Mouse (Mus musculus) neural tube, embryonic 13.5 days (tissue): ENCODE results near the gene Exoc6. TPM values are rescaled to one million over a fixed set of nuclear protein-coding genes. Genes with fewer than 3 reads are reported as not detected.
"Not testable (repeated sequence)": the region's sequence is repeated elsewhere in the genome, so short reads cannot be mapped to it uniquely, and the experiment has no call there.

ENCODE experiments used
- ATAC-seq: fragments of 200-750 bp; cut with Nextera tagmentation; 2 replicates; pipeline ENCODE4 v1.8.0; 2017; ENCODE audit warnings: low read depth, mild to moderate bottlenecking, moderate TSS enrichment, moderate library complexity
- H3K27ac ChIP-seq: fragments of 300-500 bp; sonication (generic); replicated peaks from 2 replicates; pipeline ENCODE4 v1.5.1; 2015; ENCODE audit warnings: moderate library complexity, mild to moderate bottlenecking, inconsistent platforms
- H3K27me3 ChIP-seq: fragments of 300-500 bp; sonication (generic); 2 replicates; pipeline ENCODE4 v1.6.1; 2015; ENCODE audit warnings: mild to moderate bottlenecking, inconsistent platforms
- H3K36me3 ChIP-seq: fragments of 300-500 bp; sonication (generic); 2 replicates; pipeline ENCODE4 v1.6.1; 2015; ENCODE audit warnings: mild to moderate bottlenecking, inconsistent platforms
- H3K4me1 ChIP-seq: fragments of 300-500 bp; sonication (generic); replicated peaks from 2 replicates; pipeline ENCODE4 v1.6.1; 2015; ENCODE audit warnings: inconsistent platforms
- H3K4me2 ChIP-seq: fragments of 300-500 bp; sonication (generic); 2 replicates; pipeline ENCODE4 v1.6.1; 2015; ENCODE audit warnings: inconsistent platforms, mild to moderate bottlenecking, moderate library complexity
- H3K4me3 ChIP-seq: fragments of 300-500 bp; sonication (generic); 2 replicates; pipeline ENCODE4 v1.5.1; 2015; ENCODE audit warnings: mild to moderate bottlenecking, inconsistent platforms
- H3K9ac ChIP-seq: fragments of 300-500 bp; sonication (generic); 2 replicates; pipeline ENCODE4 v1.6.1; 2015; ENCODE audit warnings: moderate library complexity, mild to moderate bottlenecking, inconsistent platforms
- H3K9me3 ChIP-seq: fragments of 300-500 bp; sonication (generic); 2 replicates; pipeline ENCODE4 v1.6.1; 2016; ENCODE audit warnings: inconsistent platforms
- WGBS: fragments of 180-500 bp; shearing (Covaris S2); methylation state at CpG from one replicate; pipeline ENCODE4 v1.1.7; 2015; 5-methylcytosine and 5-hydroxymethylcytosine counted together
- polyA plus RNA-seq: library from polyadenylated mRNA; unstranded; fragments of >200 nt; fragmentation: Nextera tagmentation; extraction: Ambion mirVana; gene quantifications from 2 replicates; pipeline ENCODE4 v1.2.1, GENCODE M21; 2015

Gene Exoc6
- polyA plus RNA-seq, 1 experiment from 2014 or later, result 14.7 TPM

GRCm38 (mm10) chr19:37544476-37544875 is 5.7 kb upstream of the Exoc6 start:
- no peak overlapping the region for H3K4me3 ChIP-seq
- WGBS, result 94% methylated on average over 9 of the region's 9 CpGs
- H3K4me1 ChIP-seq, result no peaks in the 10 kb centered on the region
- peaks cover 23% of the 10 kb centered on the region for H3K27me3 ChIP-seq
- no peak overlapping the region for H3K4me2 ChIP-seq
- no peaks in the 10 kb centered on the region for H3K36me3 ChIP-seq
- H3K9ac ChIP-seq, result no peak overlapping the region
- ATAC-seq, result no peak
- no peaks in the 10 kb centered on the region for H3K9me3 ChIP-seq
- no peak overlapping the region for H3K27ac ChIP-seq

- Histone ChIP-seq H3K9me3 (no peaks in the 10 kb centered on the region), H3K9ac (no peak overlapping the region), H3K27ac (no peak overlapping the region), H3K4me1 (no peaks in the 10 kb centered on the region), H3K36me3 (no peaks in the 10 kb centered on the region), H3K4me3 (no peak overlapping the region), H3K27me3 (peaks cover 26% of the 10 kb centered on the region), H3K4me2 (no peak overlapping the region)
- ATAC-seq, result no peak
- 66% methylated on average over 3 of the region's 3 CpGs for WGBS
These were observed 5.0 kb upstream of the Exoc6 start for GRCm38 (mm10) chr19:37545231-37545630.

GRCm38 (mm10) chr19:37545725-37546124 is 4.5 kb upstream of the Exoc6 start:
- no peaks in the 10 kb centered on the region for H3K36me3 ChIP-seq
- no peak overlapping the region for H3K4me2 ChIP-seq
- no peak for ATAC-seq
- peaks cover 26% of the 10 kb centered on the region for H3K27me3 ChIP-seq
- no peak overlapping the region for H3K4me3 ChIP-seq
- H3K9ac ChIP-seq, result no peak overlapping the region
- H3K4me1 ChIP-seq, result 0 out of 2 replicates have a peak, but pooled peaks cover under 1% of the 10 kb centered on the region
- H3K9me3 ChIP-seq, result no peaks in the 10 kb centered on the region
- 89% methylated on average over 6 of the region's 6 CpGs for WGBS
- no peak overlapping the region for H3K27ac ChIP-seq

DNA sequence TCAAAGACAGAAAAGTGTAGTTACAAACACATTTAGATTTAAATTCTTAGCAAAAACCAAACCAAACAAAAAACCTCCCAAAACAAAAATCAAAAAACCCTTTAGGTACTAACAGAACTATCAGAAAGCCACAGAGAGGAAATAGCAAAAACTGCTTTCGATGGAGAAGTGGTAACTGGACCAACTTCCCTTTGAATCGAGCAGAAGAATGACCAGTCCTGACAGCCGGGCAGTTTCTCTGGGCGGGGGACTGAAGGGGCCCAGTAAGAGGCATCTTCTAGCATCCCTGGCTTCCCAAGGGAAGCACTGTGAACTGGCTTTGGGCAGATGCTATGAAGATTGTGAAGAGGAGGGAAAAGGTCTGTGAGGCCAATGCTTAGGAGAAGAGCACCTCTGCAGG is 3.4 kb upstream of the Exoc6 start:
- Histone ChIP-seq H3K4me2 (no peak overlapping the region), H3K9ac (no peak overlapping the region), H3K27me3 (peaks cover 28% of the 10 kb centered on the region), H3K27ac (no peak overlapping the region), H3K4me1 (0 out of 2 replicates have a peak, but pooled peaks cover 7% of the 10 kb centered on the region), H3K4me3 (no peak overlapping the region), H3K9me3 (no peaks in the 10 kb centered on the region), H3K36me3 (no peaks in the 10 kb centered on the region)
- no peak for ATAC-seq
- WGBS, result 85% methylated on average over 4 of the region's 4 CpGs

DNA sequence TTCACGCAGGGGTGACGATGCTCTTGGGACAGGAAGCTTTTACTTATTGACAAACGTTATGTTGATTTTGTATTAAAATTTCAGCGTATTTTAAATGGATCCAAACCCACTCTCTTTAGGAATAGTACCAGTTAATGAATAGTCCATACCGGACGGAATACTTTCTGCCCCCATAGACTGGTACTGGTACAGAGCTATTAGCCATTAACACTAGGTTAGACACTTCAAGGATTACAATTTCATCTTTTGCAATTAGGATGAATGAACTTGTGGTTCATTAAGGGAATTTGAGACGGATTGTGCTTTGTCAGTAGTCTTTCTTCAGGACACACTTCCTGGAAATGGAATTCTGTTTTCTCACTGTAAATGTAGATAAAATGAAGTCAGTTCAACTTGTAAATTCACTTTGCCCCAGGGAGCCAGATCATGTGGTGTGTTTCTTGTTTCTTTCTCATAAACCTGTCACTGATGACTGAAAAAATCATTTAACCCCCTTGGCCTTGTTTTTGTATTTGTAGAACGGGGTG is 885 bp downstream of the Exoc6 start:
- Histone ChIP-seq H3K4me1 (0 out of 2 replicates have a peak, but pooled peaks cover 7% of the 10 kb centered on the region), H3K4me2 (peak overlapping the region; percentile 95), H3K9me3 (no peaks in the 10 kb centered on the region), H3K27ac (peak overlapping the region; percentile 75; the same call in 1 of the 2 replicates), H3K36me3 (no peaks in the 10 kb centered on the region), H3K4me3 (peak overlapping the region; percentile 79), H3K27me3 (peaks cover 24% of the 10 kb centered on the region), H3K9ac (peak overlapping the region; percentile 80)
- WGBS, result 17% methylated on average over 8 of the region's 8 CpGs
- 0 out of 2 replicates have a peak, but pooled peaks have one; percentile 45 for ATAC-seq

- Histone ChIP-seq H3K27ac (no peak overlapping the region), H3K4me3 (no peak overlapping the region), H3K4me1 (0 out of 2 replicates have a peak, but pooled peaks cover 7% of the 10 kb centered on the region), H3K27me3 (peaks cover 15% of the 10 kb centered on the region), H3K36me3 (no peaks in the 10 kb centered on the region), H3K9me3 (no peaks in the 10 kb centered on the region), H3K9ac (no peak overlapping the region), H3K4me2 (no peak overlapping the region)
- ATAC-seq, result no peak
- WGBS, result 85% methylated on average over 11 of the region's 11 CpGs
These were observed 3.4 kb downstream of the Exoc6 start for GRCm38 (mm10) chr19:37553376-37554265.

DNA sequence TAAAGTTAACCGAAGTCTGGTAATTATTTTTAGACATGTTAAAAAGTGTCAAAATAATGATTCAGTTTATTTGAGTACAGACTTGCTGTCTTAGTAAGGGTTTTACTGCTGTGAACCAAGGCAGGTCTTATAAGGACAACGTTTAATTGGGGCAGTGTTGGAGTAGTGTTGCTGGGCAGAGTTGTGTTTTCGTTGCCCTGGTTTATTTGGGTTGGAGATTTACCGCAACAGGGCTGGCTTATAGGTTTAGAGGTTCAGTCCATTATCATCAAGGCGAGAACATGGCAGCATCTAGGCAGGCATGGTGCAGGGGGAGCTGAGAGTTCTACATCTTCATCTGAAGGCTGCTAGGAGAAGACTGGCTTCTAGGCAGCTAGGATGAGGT is 4.0 kb downstream of the Exoc6 start:
- H3K4me3 ChIP-seq, H3K4me2 ChIP-seq, H3K9ac ChIP-seq, H3K4me1 ChIP-seq, H3K36me3 ChIP-seq, H3K9me3 ChIP-seq, H3K27ac ChIP-seq, H3K27me3 ChIP-seq, ATAC-seq: not testable (repeated sequence)
- WGBS, result 87% methylated on average over 5 of the region's 5 CpGs

- Histone ChIP-seq H3K4me1 (peaks cover 10% of the 10 kb centered on the region; the same call in 1 of the 2 replicates), H3K27ac (no peak overlapping the region), H3K36me3 (no peaks in the 10 kb centered on the region), H3K9me3 (no peaks in the 10 kb centered on the region), H3K27me3 (peaks cover 4% of the 10 kb centered on the region; the same call in 1 of the 2 replicates), H3K4me2 (no peak overlapping the region), H3K9ac (no peak overlapping the region), H3K4me3 (no peak overlapping the region)
- WGBS, result 93% methylated on average over 6 of the region's 6 CpGs
- no peak for ATAC-seq
These were observed 5.8 kb downstream of the Exoc6 start for GRCm38 (mm10) chr19:37555863-37556566.

- no peaks in the 10 kb centered on the region for H3K9me3 ChIP-seq
- H3K4me1 ChIP-seq, result peaks cover 6% of the 10 kb centered on the region; the same call in 1 of the 2 replicates
- no peak overlapping the region for H3K27ac ChIP-seq
- H3K4me2 ChIP-seq, result no peak overlapping the region
- ATAC-seq, result no peak
- WGBS, result 56% methylated on average over 3 of the region's 3 CpGs
- H3K4me3 ChIP-seq, result no peak overlapping the region
- H3K9ac ChIP-seq, result no peak overlapping the region
- no peaks in the 10 kb centered on the region for H3K27me3 ChIP-seq
- no peaks in the 10 kb centered on the region for H3K36me3 ChIP-seq
These were observed 7.7 kb downstream of the Exoc6 start for GRCm38 (mm10) chr19:37557898-37558297.

DNA sequence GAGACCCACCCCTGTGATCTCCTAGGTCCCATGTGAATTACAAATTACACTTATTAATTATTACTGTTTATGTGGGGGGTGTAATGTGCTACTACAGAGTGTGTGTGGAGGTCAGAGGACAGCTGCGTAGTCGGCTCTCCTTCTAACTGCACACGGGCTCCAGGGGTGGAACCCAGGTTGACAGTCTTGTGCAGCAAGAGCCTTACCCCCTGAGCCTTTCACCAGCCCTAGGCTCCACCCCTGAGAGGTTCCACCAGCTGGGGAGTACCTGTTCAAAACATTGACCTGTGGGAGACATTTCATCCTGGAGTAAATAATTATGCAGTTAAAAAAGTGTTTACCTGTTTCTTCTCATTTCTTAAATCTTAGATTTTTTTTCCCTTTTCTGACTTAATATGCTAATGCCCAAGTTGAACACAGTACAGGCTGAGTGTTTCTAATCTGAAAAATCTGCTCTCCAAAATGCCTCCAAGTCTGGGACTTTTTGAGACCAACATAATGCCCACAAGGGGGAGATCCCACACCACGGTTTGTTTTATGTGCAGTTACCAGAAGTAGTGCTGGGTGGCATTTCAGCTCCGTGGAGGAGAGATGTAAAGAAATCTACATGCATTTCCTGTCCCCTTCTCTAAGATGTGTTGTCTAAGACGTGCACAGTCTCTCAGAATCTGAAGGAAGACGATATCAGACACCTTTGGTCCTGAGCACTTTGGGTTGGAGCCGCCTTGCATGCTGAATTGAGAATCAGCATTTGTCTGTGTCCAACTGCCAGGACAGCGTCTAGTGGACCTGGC is 9.3 kb downstream of the Exoc6 start:
- H3K4me1 ChIP-seq, result peaks cover 6% of the 10 kb centered on the region; the same call in 1 of the 2 replicates
- H3K9me3 ChIP-seq, result no peaks in the 10 kb centered on the region
- no peak overlapping the region for H3K4me3 ChIP-seq
- H3K27me3 ChIP-seq, result no peaks in the 10 kb centered on the region
- H3K9ac ChIP-seq, result no peak overlapping the region
- no peak overlapping the region for H3K4me2 ChIP-seq
- H3K27ac ChIP-seq, result no peak overlapping the region
- WGBS, result 42% methylated on average over 9 of the region's 9 CpGs
- no peak for ATAC-seq
- no peaks in the 10 kb centered on the region for H3K36me3 ChIP-seq

GRCm38 (mm10) chr19:37560080-37560427 is 9.8 kb downstream of the Exoc6 start:
- no peak overlapping the region for H3K4me2 ChIP-seq

More at GRCm38 (mm10) chr19:37560080-37560427, 9.8 kb downstream of the Exoc6 start:
- H3K27ac ChIP-seq, result no peak overlapping the region
- no peaks in the 10 kb centered on the region for H3K9me3 ChIP-seq
- H3K9ac ChIP-seq, result no peak overlapping the region
- ATAC-seq, result no peak
- H3K27me3 ChIP-seq, result no peaks in the 10 kb centered on the region
- 32% methylated on average over 6 of the region's 6 CpGs for WGBS
- no peaks in the 10 kb centered on the region for H3K36me3 ChIP-seq
- no peak overlapping the region for H3K4me3 ChIP-seq
- peaks cover 6% of the 10 kb centered on the region; the same call in 1 of the 2 replicates for H3K4me1 ChIP-seq
